11 mouse cellular contexts compared by ENCODE assay signal in genomic region chr12:17724412-17725090, GRCm38 (mm10). TPM values are rescaled to one million over a fixed set of nuclear protein-coding genes. Genes with fewer than 3 reads are reported as not detected.
DNase-seq lines count a peak whose midpoint lies in the region; ATAC-seq and TF ChIP-seq lines count a peak whose summit lies in the region.
"Had no signal": no experiment of that assay in that cellular context is flagged by ENCODE, and none has a peak within 500 bp of the region (broad histone marks: within the 10 kb centered on the region; RNA-seq: fewer than 3 reads in every experiment).

No protein-coding gene starts in this region.

- H3K27me3 ChIP-seq in heart, embryonic 11.5 days (ENCODE audit: control insufficient read depth, insufficient read depth, low read length), result no peaks in the 10 kb centered on the region
- H3K27me3 ChIP-seq in testis, adult 2 months (ENCODE audit: control insufficient read depth, insufficient read depth, low read length), result no peaks in the 10 kb centered on the region
- no peaks in the 10 kb centered on the region for H3K27me3 ChIP-seq in liver, postnatal 0 days (ENCODE audit: insufficient read depth, low read length)

- H3K9ac ChIP-seq in heart, embryonic 11.5 days (ENCODE audit: low read depth, low read length), result 0 out of 2 replicates have a peak overlapping the region, but pooled peaks have one; percentile 10
- no peak overlapping the region for H3K9ac ChIP-seq in liver, postnatal 0 days (replicated peaks)

- H3K4me1 ChIP-seq in heart, embryonic 11.5 days (ENCODE audit: control insufficient read depth, insufficient read depth, low read length), result peaks cover 31% of the 10 kb centered on the region
- no peaks in the 10 kb centered on the region; the same call in none of the 2 replicates for H3K4me1 ChIP-seq in testis, adult 2 months (ENCODE audit: control insufficient read depth, insufficient read depth, low read length)
- peaks cover 43% of the 10 kb centered on the region for H3K4me1 ChIP-seq in liver, postnatal 0 days (ENCODE audit: insufficient read depth)

- no peak for DNase-seq in heart, postnatal 10 days
- DNase-seq in testis, postnatal 10 days (ENCODE audit: low spot score), result no peak
- DNase-seq in liver, postnatal 0 days, result no peak
- no peak for DNase-seq in left cerebral cortex, postnatal 14 days (ENCODE audit: low spot score in 2 of 2)
- no peak for DNase-seq in cerebellum, postnatal 10 days
- DNase-seq in cerebellum, adult 9-11 months, result no peak
- DNase-seq: cerebellum, postnatal 14 days; kidney, adult 11 months had no signal

- H3K36me3 ChIP-seq in heart, embryonic 11.5 days (ENCODE audit: control insufficient read depth, insufficient read depth, low read length), result no peaks in the 10 kb centered on the region
- no peaks in the 10 kb centered on the region for H3K36me3 ChIP-seq in testis, adult 2 months (ENCODE audit: control insufficient read depth, insufficient read depth, low read length)
- H3K36me3 ChIP-seq in liver, postnatal 0 days (replicated peaks; ENCODE audit: insufficient read depth, low read length), result no peaks in the 10 kb centered on the region

- no peak overlapping the region for H3K4me2 ChIP-seq in heart, embryonic 11.5 days
- no peak overlapping the region for H3K4me2 ChIP-seq in liver, postnatal 0 days (ENCODE audit: low read depth, low read length)

- H3K4me3 ChIP-seq in heart, embryonic 11.5 days (ENCODE audit: low read depth, low read length), result no peak overlapping the region
- H3K4me3 ChIP-seq in testis, adult 2 months (ENCODE audit: control insufficient read depth, low read depth, low read length), result no peak overlapping the region
- H3K4me3 ChIP-seq in liver, postnatal 0 days (ENCODE audit: low read depth, low read length), result no peak overlapping the region

- WGBS in heart, embryonic 11.5 days (ENCODE audit: insufficient replicate concordance), result 52% methylated on average over 3 of the region's 3 CpGs
- WGBS in liver, postnatal 0 days (ENCODE audit: insufficient replicate concordance), result 33% methylated on average over 3 of the region's 3 CpGs

- no peak for TF ChIP-seq EP300 in liver, postnatal 0 days (IDR thresholded peaks at IDR 0.05; ENCODE audit: low read depth)

- no peaks in the 10 kb centered on the region for H3K9me3 ChIP-seq in heart, embryonic 11.5 days (replicated peaks; ENCODE audit: control insufficient read depth, low read length)
- no peaks in the 10 kb centered on the region for H3K9me3 ChIP-seq in liver, postnatal 0 days (ENCODE audit: low read length)

- intact Hi-C loops in heart, postnatal 10 days (cut with DNase I), result loop anchor here (5.0 kb wide), 1 partner anchor 32 kb away; the partner anchor contains the start of gene Hpcal1
- intact Hi-C loops in left cerebral cortex, postnatal 14 days (cut with DNase I), result no loop called here

- TF ChIP-seq POLR2A in testis, adult 2 months (IDR thresholded peaks at IDR 0.05; ENCODE audit: control insufficient read depth, low read depth, low read length), result no peak

- ATAC-seq in heart, embryonic 11.5 days (replicated peaks; ENCODE audit: insufficient number of reproducible peaks, low FRiP score, low TSS enrichment), result no peak
- 0 out of 2 replicates have a peak, but pooled peaks have one; percentile 11 for ATAC-seq in liver, postnatal 0 days
- ATAC-seq: forebrain, embryonic 14.5 days had no signal

- H3K27ac ChIP-seq in heart, embryonic 11.5 days (ENCODE audit: low read depth, low read length), result peak overlapping the region; percentile 54
- H3K27ac ChIP-seq in testis, adult 2 months (ENCODE audit: control insufficient read depth, insufficient read depth, low read depth, low read length), result peak overlapping the region; percentile 69
- 0 out of 2 replicates have a peak overlapping the region, but pooled peaks have one; percentile 30 for H3K27ac ChIP-seq in liver, postnatal 0 days (ENCODE audit: low read depth)

- no peak for TF ChIP-seq CTCF in testis, adult 2 months (IDR thresholded peaks at IDR 0.05; ENCODE audit: control insufficient read depth, insufficient read depth, insufficient replicate concordance, low read depth, low read length)
- no peak for TF ChIP-seq CTCF in liver, postnatal 0 days (IDR thresholded peaks at IDR 0.05; ENCODE audit: low read depth)

RNA-seq across cellular contexts. Expression of gene Hpcal1, which starts 33.9 kb away (rescaled TPM):
- polyA plus RNA-seq in heart, embryonic 11.5 days (2014; fragmentation: Nextera tagmentation; extraction: Ambion mirVana), result 22.1 and 22.9 TPM in 2 replicates
- 10 to 100 TPM; 22.7 to 31.7 TPM for total RNA-seq in heart, postnatal 10 days (2021)
- polyA plus RNA-seq in testis, adult 2 months (2012; rRNA removed), result 15.1 and 16.1 TPM in 2 replicates
- 18.6 and 20.8 TPM in 2 replicates for polyA plus RNA-seq in liver, postnatal 0 days (2015; fragmentation: Nextera tagmentation; extraction: Ambion mirVana)
- 10 to 100 TPM; 53.6 to 82.5 TPM for total RNA-seq in left cerebral cortex, postnatal 14 days (2021)
